Mouse (Mus musculus): ENCODE measurements around the gene Olfr473. TPM values are rescaled to one million over a fixed set of nuclear protein-coding genes. Genes with fewer than 3 reads are reported as not detected.
"Not testable (repeated sequence)": the region's sequence is repeated elsewhere in the genome, so short reads cannot be mapped to it uniquely, and the experiment has no call there.

Olfr473 gene
- not detected in 2 replicates for polyA plus RNA-seq (2015; fragmentation: Nextera tagmentation; extraction: Ambion mirVana)

DNA sequence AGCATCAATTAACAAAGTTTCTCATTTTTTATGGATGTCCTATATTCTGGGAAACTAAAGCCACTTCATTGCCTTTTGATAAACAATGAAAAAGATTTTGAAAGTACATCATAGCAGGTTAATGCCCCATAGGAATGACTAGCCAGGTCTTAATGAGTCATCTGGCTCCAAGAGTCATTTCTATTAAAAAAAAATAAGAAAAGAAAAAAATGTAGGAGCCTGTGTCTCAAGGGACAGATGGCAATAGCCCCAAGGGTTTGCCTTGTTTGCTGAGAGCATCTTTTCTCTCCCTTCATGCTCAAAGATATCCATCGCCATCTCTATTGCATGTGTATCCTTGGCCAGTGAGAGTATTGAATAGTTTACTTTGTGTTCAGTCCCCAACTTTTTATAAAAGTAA lies at the start of gene Olfr473:
Gene Olfr473 (plus strand): TSS at position 301 of the 400 bp plus-strand sequence.
- WGBS: 81% methylated on average over 1 of the region's 1 CpGs
- Histone ChIP-seq H3K4me3 (ENCODE audit: low read length) (no peak within 1 kb of the TSS), H3K36me3 (ENCODE audit: control insufficient read depth, insufficient read depth) (no peaks in the 10 kb centered on the region), H3K4me2 (ENCODE audit: low read depth, low read length) (no peak within 1 kb of the TSS), H3K4me1 (ENCODE audit: control insufficient read depth, insufficient read depth, low read length) (no peaks in the 10 kb centered on the region), H3K27ac (ENCODE audit: low read length) (no peak within 1 kb of the TSS), H3K9me3 (replicated peaks; ENCODE audit: control insufficient read depth, low read length) (peaks cover 5% of the 10 kb centered on the region), H3K9ac (ENCODE audit: low read length) (no peak within 1 kb of the TSS), H3K27me3 (ENCODE audit: control insufficient read depth, insufficient read depth, low read length) (no peaks in the 10 kb centered on the region)
- ATAC-seq (replicated peaks; ENCODE audit: extremely low read depth, insufficient read depth, low FRiP score): no peak

- Histone ChIP-seq H3K36me3 (ENCODE audit: control insufficient read depth, insufficient read depth) (no peaks in the 10 kb centered on the region), H3K27me3 (ENCODE audit: control insufficient read depth, insufficient read depth, low read length) (no peaks in the 10 kb centered on the region), H3K27ac (ENCODE audit: low read length) (no peak within 1 kb of the TSS), H3K4me1 (ENCODE audit: control insufficient read depth, insufficient read depth, low read length) (no peaks in the 10 kb centered on the region), H3K9me3 (replicated peaks; ENCODE audit: control insufficient read depth, low read length) (no peaks in the 10 kb centered on the region; the same call in 1 of the 2 replicates), H3K4me3 (ENCODE audit: low read length) (no peak within 1 kb of the TSS), H3K9ac (ENCODE audit: low read length) (no peak within 1 kb of the TSS), H3K4me2 (ENCODE audit: low read depth, low read length) (no peak within 1 kb of the TSS)
- ATAC-seq (replicated peaks; ENCODE audit: extremely low read depth, insufficient read depth, low FRiP score): no peak
These were observed 32.6 kb upstream of the Olfr473 start, which contains the start of gene Olfr472 for GRCm38 (mm10) chr7:107897602-107898001. Gene Olfr472 (plus strand): TSS chr7:107897902.

GRCm38 (mm10) chr7:107952539-107952938 lies 22.3 kb downstream of the Olfr473 start:
- H3K4me2 ChIP-seq (ENCODE audit: low read depth, low read length); H3K36me3 ChIP-seq (ENCODE audit: control insufficient read depth, insufficient read depth); H3K4me1 ChIP-seq (ENCODE audit: control insufficient read depth, insufficient read depth, low read length); H3K27me3 ChIP-seq (ENCODE audit: control insufficient read depth, insufficient read depth, low read length); H3K27ac ChIP-seq (ENCODE audit: low read length); ATAC-seq (replicated peaks; ENCODE audit: extremely low read depth, insufficient read depth, low FRiP score); H3K4me3 ChIP-seq (ENCODE audit: low read length); H3K9me3 ChIP-seq (replicated peaks; ENCODE audit: control insufficient read depth, low read length); H3K9ac ChIP-seq (ENCODE audit: low read length): not testable (repeated sequence)
- 95% methylated on average over 12 of the region's 12 CpGs for WGBS

GRCm38 (mm10) chr7:107954343-107954742 lies 24.1 kb downstream of the Olfr473 start, which contains the start of gene Olfr474:
Gene Olfr474 (plus strand): TSS chr7:107954643.
- WGBS: 71% methylated on average over 1 of the region's 1 CpGs
- no peak within 1 kb of the TSS for H3K27ac ChIP-seq (ENCODE audit: low read length)
- H3K4me1 ChIP-seq (ENCODE audit: control insufficient read depth, insufficient read depth, low read length): no peaks in the 10 kb centered on the region
- H3K9ac ChIP-seq (ENCODE audit: low read length): no peak within 1 kb of the TSS
- H3K4me2 ChIP-seq (ENCODE audit: low read depth, low read length): no peak within 1 kb of the TSS
- no peak within 1 kb of the TSS for H3K4me3 ChIP-seq (ENCODE audit: low read length)
- no peaks in the 10 kb centered on the region for H3K27me3 ChIP-seq (ENCODE audit: control insufficient read depth, insufficient read depth, low read length)
- H3K9me3 ChIP-seq (replicated peaks; ENCODE audit: control insufficient read depth, low read length): no peaks in the 10 kb centered on the region
- H3K36me3 ChIP-seq (ENCODE audit: control insufficient read depth, insufficient read depth): no peaks in the 10 kb centered on the region
- no peak for ATAC-seq (replicated peaks; ENCODE audit: extremely low read depth, insufficient read depth, low FRiP score)

- WGBS: 32% methylated on average over 1 of the region's 1 CpGs
- ATAC-seq (replicated peaks; ENCODE audit: extremely low read depth, insufficient read depth, low FRiP score): no peak
These were observed 34.3 kb downstream of the Olfr473 start, which contains the start of gene Olfr476 for GRCm38 (mm10) chr7:107964503-107964902. Gene Olfr476 (plus strand): TSS chr7:107964803.

More at GRCm38 (mm10) chr7:107964503-107964902, 34.3 kb downstream of the Olfr473 start, which contains the start of gene Olfr476:
- H3K9me3 ChIP-seq (replicated peaks; ENCODE audit: control insufficient read depth, low read length): no peaks in the 10 kb centered on the region
- H3K9ac ChIP-seq (ENCODE audit: low read length): no peak within 1 kb of the TSS
- no peaks in the 10 kb centered on the region for H3K4me1 ChIP-seq (ENCODE audit: control insufficient read depth, insufficient read depth, low read length)
- H3K27me3 ChIP-seq (ENCODE audit: control insufficient read depth, insufficient read depth, low read length): no peaks in the 10 kb centered on the region
- H3K4me2 ChIP-seq (ENCODE audit: low read depth, low read length): no peak within 1 kb of the TSS
- no peak within 1 kb of the TSS for H3K27ac ChIP-seq (ENCODE audit: low read length)
- no peaks in the 10 kb centered on the region for H3K36me3 ChIP-seq (ENCODE audit: control insufficient read depth, insufficient read depth)
- no peak within 1 kb of the TSS for H3K4me3 ChIP-seq (ENCODE audit: low read length)

Other genes with a start within 250 kb of the Olfr473 start
- 0.80 and 0.87 TPM in 2 replicates for gene Cyb5r2, start 172.4 kb upstream of the Olfr473 start, polyA plus RNA-seq (2015; fragmentation: Nextera tagmentation; extraction: Ambion mirVana)
- gene Ovch2, start 129.2 kb upstream of the Olfr473 start, polyA plus RNA-seq (2015; fragmentation: Nextera tagmentation; extraction: Ambion mirVana): not detected in 2 replicates
- not detected in 2 replicates for gene Olfr467, start 118.2 kb upstream of the Olfr473 start, polyA plus RNA-seq (2015; fragmentation: Nextera tagmentation; extraction: Ambion mirVana)
- gene Olfr469, start 104.9 kb upstream of the Olfr473 start, polyA plus RNA-seq (2015; fragmentation: Nextera tagmentation; extraction: Ambion mirVana): not detected in 2 replicates
- not detected in 2 replicates for gene Olfr470, start 83.0 kb upstream of the Olfr473 start, polyA plus RNA-seq (2015; fragmentation: Nextera tagmentation; extraction: Ambion mirVana)
- not detected in 2 replicates for gene Olfr472, start 32.5 kb upstream of the Olfr473 start, polyA plus RNA-seq (2015; fragmentation: Nextera tagmentation; extraction: Ambion mirVana)
- gene Olfr474, start 24.2 kb downstream of the Olfr473 start, polyA plus RNA-seq (2015; fragmentation: Nextera tagmentation; extraction: Ambion mirVana): not detected in 2 replicates
- not detected in 2 replicates for gene Olfr476, start 34.4 kb downstream of the Olfr473 start, polyA plus RNA-seq (2015; fragmentation: Nextera tagmentation; extraction: Ambion mirVana)
- gene Olfr477, start 56.2 kb downstream of the Olfr473 start, polyA plus RNA-seq (2015; fragmentation: Nextera tagmentation; extraction: Ambion mirVana): not detected in 2 replicates
- gene Olfr478, start 103.5 kb downstream of the Olfr473 start, polyA plus RNA-seq (2015; fragmentation: Nextera tagmentation; extraction: Ambion mirVana): not detected in 2 replicates
- gene Olfr479, start 120.2 kb downstream of the Olfr473 start, polyA plus RNA-seq (2015; fragmentation: Nextera tagmentation; extraction: Ambion mirVana): not detected in 2 replicates
- gene Olfr480, start 136.9 kb downstream of the Olfr473 start, polyA plus RNA-seq (2015; fragmentation: Nextera tagmentation; extraction: Ambion mirVana): not detected in 2 replicates
- not detected in 2 replicates for gene Olfr481, start 149.4 kb downstream of the Olfr473 start, polyA plus RNA-seq (2015; fragmentation: Nextera tagmentation; extraction: Ambion mirVana)
- gene Olfr482, start 167.1 kb downstream of the Olfr473 start, polyA plus RNA-seq (2015; fragmentation: Nextera tagmentation; extraction: Ambion mirVana): 0.13 TPM in 1 of 2 replicates, not detected in the other
- gene Olfr483, start 170.4 kb downstream of the Olfr473 start, polyA plus RNA-seq (2015; fragmentation: Nextera tagmentation; extraction: Ambion mirVana): not detected in 2 replicates
- gene Olfr484, start 197.0 kb downstream of the Olfr473 start, polyA plus RNA-seq (2015; fragmentation: Nextera tagmentation; extraction: Ambion mirVana): not detected in 2 replicates
- not detected in 2 replicates for gene Olfr485, start 229.4 kb downstream of the Olfr473 start, polyA plus RNA-seq (2015; fragmentation: Nextera tagmentation; extraction: Ambion mirVana)
- not detected in 2 replicates for gene Olfr486, start 242.3 kb downstream of the Olfr473 start, polyA plus RNA-seq (2015; fragmentation: Nextera tagmentation; extraction: Ambion mirVana)